15 mouse cellular contexts compared by ENCODE assay signal in genomic region chr11:67515912-67516305, GRCm38 (mm10).
DNase-seq lines count a peak whose midpoint lies in the region; ATAC-seq and TF ChIP-seq lines count a peak whose summit lies in the region.
"Had no signal": no experiment of that assay in that cellular context is flagged by ENCODE, and none has a peak within 500 bp of the region (broad histone marks: within the 10 kb centered on the region; RNA-seq: fewer than 3 reads in every experiment).

No protein-coding gene starts in this region.

- no peaks in the 10 kb centered on the region for H3K27me3 ChIP-seq in lung, embryonic 14.5 days (ENCODE audit: insufficient read depth, low read length)
- no peaks in the 10 kb centered on the region for H3K27me3 ChIP-seq in stomach, embryonic 15.5 days (replicated peaks)
- H3K27me3 ChIP-seq in cerebellum, adult 2 months (ENCODE audit: control insufficient read depth, insufficient read depth, low read length): no peaks in the 10 kb centered on the region
- H3K27me3 ChIP-seq: forebrain, embryonic 12.5 days; heart, embryonic 12.5 days; liver, embryonic 13.5 days; midbrain, embryonic 15.5 days had no signal

- H3K9ac ChIP-seq in lung, embryonic 14.5 days: no peak overlapping the region
- no peak overlapping the region for H3K9ac ChIP-seq in stomach, embryonic 15.5 days
- H3K9ac ChIP-seq: forebrain, embryonic 12.5 days; heart, embryonic 12.5 days; liver, embryonic 13.5 days; midbrain, embryonic 15.5 days had no signal

- WGBS in lung, embryonic 14.5 days: 62% methylated on average over 3 of the region's 3 CpGs
- 56% methylated on average over 3 of the region's 3 CpGs for WGBS in lung, adult 2 months
- 52% methylated on average over 3 of the region's 3 CpGs for WGBS in stomach, embryonic 15.5 days
- 78% methylated on average over 3 of the region's 3 CpGs for WGBS in cerebellum, adult 2 months

- no peak for ATAC-seq in lung, embryonic 14.5 days (ENCODE audit: insufficient read depth)
- no peak for ATAC-seq in stomach, embryonic 15.5 days (ENCODE audit: insufficient read depth, low FRiP score, low read depth)
- ATAC-seq: hindbrain, embryonic 16.5 days; midbrain, embryonic 15.5 days had no signal

- H3K27ac ChIP-seq in lung, embryonic 14.5 days (ENCODE audit: low read depth): peak overlapping the region; percentile 80
- peak overlapping the region; percentile 1; the same call in 1 of the 2 replicates for H3K27ac ChIP-seq in brown adipose tissue, adult 24 weeks (replicated peaks; ENCODE audit: low read depth, low read length)
- H3K27ac ChIP-seq in stomach, embryonic 15.5 days: peak overlapping the region; percentile 82
- no peak overlapping the region for H3K27ac ChIP-seq in cerebellum, adult 2 months (ENCODE audit: insufficient read depth, low read length)
- H3K27ac ChIP-seq: forebrain, embryonic 12.5 days; liver, embryonic 13.5 days; midbrain, embryonic 15.5 days had no signal

- TF ChIP-seq CTCF in lung, embryonic 14.5 days (IDR thresholded peaks at IDR 0.05; ENCODE audit: low read depth): no peak
- TF ChIP-seq CTCF in lung, adult 2 months (IDR thresholded peaks at IDR 0.05; ENCODE audit: insufficient read depth, low read length): no peak
- no peak for TF ChIP-seq CTCF in cerebellum, adult 2 months (IDR thresholded peaks at IDR 0.05; ENCODE audit: borderline replicate concordance, insufficient read depth, low read depth, low read length)

- no peak overlapping the region for H3K4me2 ChIP-seq in lung, embryonic 14.5 days
- H3K4me2 ChIP-seq in stomach, embryonic 15.5 days: no peak overlapping the region
- H3K4me2 ChIP-seq: forebrain, embryonic 12.5 days; heart, embryonic 12.5 days; liver, embryonic 13.5 days; midbrain, embryonic 15.5 days had no signal

- no peaks in the 10 kb centered on the region for H3K36me3 ChIP-seq in lung, embryonic 14.5 days (ENCODE audit: insufficient read depth)
- no peaks in the 10 kb centered on the region for H3K36me3 ChIP-seq in stomach, embryonic 15.5 days
- H3K36me3 ChIP-seq: forebrain, embryonic 12.5 days; heart, embryonic 12.5 days; liver, embryonic 13.5 days; midbrain, embryonic 15.5 days had no signal

- peak; percentile 23 for DNase-seq in kidney, adult 11 months
- no peak for DNase-seq in kidney, postnatal 14 days
- no peak for DNase-seq in lung, embryonic 14.5 days
- DNase-seq in lung, adult 2 months: no peak
- no peak for DNase-seq in cerebellum, adult 2 months
- DNase-seq: cerebellum, adult 9-11 months; layer of hippocampus, postnatal 36 days; liver, embryonic 13.5 days; thymus, adult 2 months had no signal

- no peak for TF ChIP-seq POLR2A in lung, adult 2 months (IDR thresholded peaks at IDR 0.05; ENCODE audit: borderline replicate concordance, extremely low read depth, low read depth, low read length)
- TF ChIP-seq POLR2A in cerebellum, adult 2 months (IDR thresholded peaks at IDR 0.05; ENCODE audit: borderline replicate concordance, insufficient read depth, low read length): no peak

- H3K4me3 ChIP-seq in lung, embryonic 14.5 days (ENCODE audit: low read depth, low read length): no peak overlapping the region
- H3K4me3 ChIP-seq in lung, adult 2 months (replicated peaks; ENCODE audit: extremely low read depth, low read depth, low read length): no peak overlapping the region
- no peak overlapping the region for H3K4me3 ChIP-seq in brown adipose tissue, adult 24 weeks (ENCODE audit: insufficient read depth, low read depth, low read length)
- H3K4me3 ChIP-seq in stomach, embryonic 15.5 days (replicated peaks): no peak overlapping the region
- H3K4me3 ChIP-seq in cerebellum, adult 2 months (replicated peaks; ENCODE audit: insufficient read depth, low read depth, low read length): no peak overlapping the region
- H3K4me3 ChIP-seq: forebrain, embryonic 12.5 days; heart, embryonic 12.5 days; liver, embryonic 13.5 days; midbrain, embryonic 15.5 days had no signal

- peaks cover 5% of the 10 kb centered on the region; the same call in 1 of the 2 replicates for H3K4me1 ChIP-seq in lung, embryonic 14.5 days (ENCODE audit: insufficient read depth)
- H3K4me1 ChIP-seq in lung, adult 2 months (ENCODE audit: control insufficient read depth, insufficient read depth, low read length): peaks cover 2% of the 10 kb centered on the region; the same call in 1 of the 2 replicates
- 0 out of 2 replicates have a peak, but pooled peaks cover 2% of the 10 kb centered on the region for H3K4me1 ChIP-seq in brown adipose tissue, adult 24 weeks (ENCODE audit: control insufficient read depth, insufficient read depth, insufficient read length, low read length)
- peaks cover 12% of the 10 kb centered on the region; the same call in 1 of the 2 replicates for H3K4me1 ChIP-seq in stomach, embryonic 15.5 days
- peaks cover 16% of the 10 kb centered on the region for H3K4me1 ChIP-seq in cerebellum, adult 2 months (ENCODE audit: control insufficient read depth, insufficient read depth, low read length)
- H3K4me1 ChIP-seq: forebrain, embryonic 12.5 days; midbrain, embryonic 15.5 days had no signal

- H3K9me3 ChIP-seq in lung, embryonic 14.5 days (ENCODE audit: low read depth, low read length): no peaks in the 10 kb centered on the region
- H3K9me3 ChIP-seq in stomach, embryonic 15.5 days: no peaks in the 10 kb centered on the region
- H3K9me3 ChIP-seq: forebrain, embryonic 12.5 days; liver, embryonic 13.5 days; midbrain, embryonic 15.5 days had no signal
